Mouse (Mus musculus): ENCODE measurements at regions not wholly inside any gene's neighbourhood (a gene's known extent, or its start where the extent isn't known, plus 50 kb on each side); places are given as distances from the start of the nearest gene placed in this dataset.

GRCm38 (mm10) chr3:54535361-54535760 lies 157.2 kb upstream of the Supt20 start:
- no peak overlapping the region for H3K4me2 ChIP-seq (ENCODE audit: insufficient read depth, low read depth, poor library complexity, severe bottlenecking)
- in situ Hi-C loops (cut with MboI; ENCODE audit: low pct_ligation_motif_present, low pct_unique_long_range_greater_than_20kb, low sequenced_read_pairs) = loop anchor here (25.0 kb wide), 1 partner anchor 173 kb away; the partner anchor contains the start of gene Postn
- TF ChIP-seq SMC3 (IDR thresholded peaks at IDR 0.05; ENCODE audit: low read depth, low read length) (no peak), CHD2 (IDR thresholded peaks at IDR 0.05; ENCODE audit: low read length) (no peak), ZKSCAN1 (IDR thresholded peaks at IDR 0.05; ENCODE audit: borderline replicate concordance, low read depth, low read length) (no peak), NELFE (IDR thresholded peaks at IDR 0.05; ENCODE audit: low read depth, low read length) (no peak), IRF4 (IDR thresholded peaks at IDR 0.05; ENCODE audit: low read depth, low read length) (no peak), CHD1 (IDR thresholded peaks at IDR 0.05; ENCODE audit: low read depth, low read length) (no peak)
- dilution Hi-C loops (cut with MboI; ENCODE audit: extremely low pct_ligation_motif_present, extremely low pct_unique_long_range_greater_than_20kb, low sequenced_read_pairs) = no loop called here
- no peaks in the 10 kb centered on the region for H3K36me3 ChIP-seq (replicated peaks in 1 of 2; ENCODE audit: control insufficient read depth in 1 of 2, insufficient read depth in 1 of 2, low read length in 1 of 2)
- H3K4me3 ChIP-seq (replicated peaks in 1 of 3; ENCODE audit: low read depth in 2 of 3, low read length in 2 of 3, poor library complexity in 1 of 3) = no peak overlapping the region
- no peak overlapping the region for H3K27ac ChIP-seq (ENCODE audit: insufficient read depth, low read depth)
- no peak for DNase-seq (ENCODE audit: extremely low read depth)
- H3K9me3 ChIP-seq (replicated peaks; ENCODE audit: low read length) = peaks cover 3% of the 10 kb centered on the region
- H3K79me2 ChIP-seq (replicated peaks; ENCODE audit: control insufficient read depth, extremely low read depth, insufficient read depth, poor library complexity, severe bottlenecking) = no peaks in the 10 kb centered on the region
- H3K27me3 ChIP-seq (replicated peaks) = no peaks in the 10 kb centered on the region
- no peak overlapping the region for H3K9ac ChIP-seq (ENCODE audit: insufficient read depth, low read depth)
- no peaks in the 10 kb centered on the region for H3K4me1 ChIP-seq (ENCODE audit: control insufficient read depth in 1 of 2, insufficient read depth in 2 of 2)

- DNase-seq (ENCODE audit: extremely low read depth) = no peak
- Histone ChIP-seq H3K4me2 (ENCODE audit: insufficient read depth, low read depth, poor library complexity, severe bottlenecking) (no peak overlapping the region), H3K79me2 (replicated peaks; ENCODE audit: control insufficient read depth, extremely low read depth, insufficient read depth, poor library complexity, severe bottlenecking) (no peaks in the 10 kb centered on the region), H3K27ac (ENCODE audit: insufficient read depth, low read depth) (no peak overlapping the region), H3K9me3 (replicated peaks; ENCODE audit: low read length) (peaks cover 7% of the 10 kb centered on the region), H3K4me3 (replicated peaks in 1 of 3; ENCODE audit: low read depth in 2 of 3, low read length in 2 of 3, poor library complexity in 1 of 3) (no peak overlapping the region), H3K9ac (ENCODE audit: insufficient read depth, low read depth) (no peak overlapping the region), H3K36me3 (replicated peaks in 1 of 2; ENCODE audit: control insufficient read depth in 1 of 2, insufficient read depth in 1 of 2, low read length in 1 of 2) (no peaks in the 10 kb centered on the region), H3K27me3 (replicated peaks) (no peaks in the 10 kb centered on the region), H3K4me1 (ENCODE audit: control insufficient read depth in 1 of 2, insufficient read depth in 2 of 2) (no peaks in the 10 kb centered on the region)
- dilution Hi-C loops (cut with MboI; ENCODE audit: extremely low pct_ligation_motif_present, extremely low pct_unique_long_range_greater_than_20kb, low sequenced_read_pairs) = no loop called here
- in situ Hi-C loops (cut with MboI; ENCODE audit: low pct_ligation_motif_present, low pct_unique_long_range_greater_than_20kb, low sequenced_read_pairs) = loop anchor here (25.0 kb wide), 1 partner anchor 176 kb away; the partner anchor contains the start of gene Postn
- TF ChIP-seq MEF2A (IDR thresholded peaks at IDR 0.05; ENCODE audit: borderline replicate concordance, low read depth, low read length) (no peak), RAD21 (IDR thresholded peaks at IDR 0.05; ENCODE audit: low read depth, low read length) (no peak), NRF1 (IDR thresholded peaks at IDR 0.05; ENCODE audit: low read depth, low read length) (no peak), MYC (IDR thresholded peaks at IDR 0.05; ENCODE audit: low read depth, low read length) (no peak), ZNF384 (IDR thresholded peaks at IDR 0.05; ENCODE audit: low read depth, low read length) (no peak)
Observed at GRCm38 (mm10) chr3:54538055-54538454, 154.6 kb upstream of the Supt20 start.

GRCm38 (mm10) chr3:54540540-54541080 lies 152.0 kb upstream of the Supt20 start:
- H3K9ac ChIP-seq (ENCODE audit: insufficient read depth, low read depth) = no peak overlapping the region
- DNase-seq (ENCODE audit: extremely low read depth) = no peak
- dilution Hi-C loops (cut with MboI; ENCODE audit: extremely low pct_ligation_motif_present, extremely low pct_unique_long_range_greater_than_20kb, low sequenced_read_pairs) (no loop called here), in situ Hi-C loops (cut with MboI; ENCODE audit: low pct_ligation_motif_present, low pct_unique_long_range_greater_than_20kb, low sequenced_read_pairs) (loop anchor here (25.0 kb wide), 1 partner anchor 178 kb away; the partner anchor contains the start of gene Postn)
- peaks cover 9% of the 10 kb centered on the region for H3K9me3 ChIP-seq (replicated peaks; ENCODE audit: low read length)
- H3K4me1 ChIP-seq (ENCODE audit: control insufficient read depth in 1 of 2, insufficient read depth in 2 of 2) = no peaks in the 10 kb centered on the region
- H3K27me3 ChIP-seq (replicated peaks) = no peaks in the 10 kb centered on the region
- no peaks in the 10 kb centered on the region for H3K79me2 ChIP-seq (replicated peaks; ENCODE audit: control insufficient read depth, extremely low read depth, insufficient read depth, poor library complexity, severe bottlenecking)
- no peak overlapping the region for H3K4me2 ChIP-seq (ENCODE audit: insufficient read depth, low read depth, poor library complexity, severe bottlenecking)
- H3K4me3 ChIP-seq (replicated peaks in 1 of 3; ENCODE audit: low read depth in 2 of 3, low read length in 2 of 3, poor library complexity in 1 of 3) = no peak overlapping the region
- H3K36me3 ChIP-seq (replicated peaks in 1 of 2; ENCODE audit: control insufficient read depth in 1 of 2, insufficient read depth in 1 of 2, low read length in 1 of 2) = no peaks in the 10 kb centered on the region
- TF ChIP-seq JUND (conservative IDR thresholded peaks at IDR 0.05; ENCODE audit: low read depth, low read length) (no peak), SIN3A (IDR thresholded peaks at IDR 0.05; ENCODE audit: low read length) (no peak), JUN (IDR thresholded peaks at IDR 0.05; ENCODE audit: insufficient read depth, low read depth, low read length) (no peak), MAX (IDR thresholded peaks at IDR 0.05; ENCODE audit: low read length) (no peak), CHD2 (IDR thresholded peaks at IDR 0.05; ENCODE audit: low read length) (no peak), POLR2AphosphoS2 (IDR thresholded peaks at IDR 0.05; ENCODE audit: low read depth, low read length) (no peak), ETS1 (conservative IDR thresholded peaks at IDR 0.05; ENCODE audit: low read depth, low read length) (no peak)
- H3K27ac ChIP-seq (ENCODE audit: insufficient read depth, low read depth) = no peak overlapping the region

Measured in CH12.LX (cell line).